Mouse (Mus musculus) midbrain, embryonic 16.5 days (tissue): ENCODE measurements at regions not wholly inside any gene's neighbourhood (a gene's known extent, or its start where the extent isn't known, plus 50 kb on each side); places are given as distances from the start of the nearest gene placed in this dataset.

Experiments used
- ATAC-seq: fragments of 200-750 bp; cut with Nextera tagmentation; 2 replicates; pipeline ENCODE4 v1.8.0; 2017; ENCODE audit warnings: moderate TSS enrichment
- H3K27ac ChIP-seq: fragments of 300-500 bp; sonication (generic); 2 replicates; pipeline ENCODE4 v1.5.1; 2014; ENCODE audit warnings: mild to moderate bottlenecking, low read length, mixed read lengths
- H3K27me3 ChIP-seq: fragments of 300-500 bp; sonication (generic); 2 replicates; pipeline ENCODE4 v1.6.1; 2014; ENCODE audit warnings: low read depth, low read length, mixed read lengths; ENCODE audit not compliant: control insufficient read depth, insufficient read depth
- H3K36me3 ChIP-seq: fragments of 300-500 bp; sonication (generic); 2 replicates; pipeline ENCODE4 v1.6.1; 2014; ENCODE audit warnings: mild to moderate bottlenecking, low read length, moderate library complexity, mixed read lengths; ENCODE audit not compliant: control insufficient read depth, insufficient read depth
- H3K4me1 ChIP-seq: fragments of 300-500 bp; sonication (generic); 2 replicates; pipeline ENCODE4 v1.6.1; 2014; ENCODE audit warnings: mild to moderate bottlenecking, low read length, mixed read lengths; ENCODE audit not compliant: control insufficient read depth, insufficient read depth
- H3K4me2 ChIP-seq: fragments of 300-500 bp; sonication (generic); 2 replicates; pipeline ENCODE4 v1.6.1; 2014; ENCODE audit warnings: mild to moderate bottlenecking, low read length, mixed read lengths
- H3K4me3 ChIP-seq: fragments of 300-500 bp; sonication (generic); 2 replicates; pipeline ENCODE4 v1.5.1; 2014; ENCODE audit warnings: low read depth, mild to moderate bottlenecking, low read length, moderate library complexity, mixed read lengths
- H3K9ac ChIP-seq: fragments of 300-500 bp; sonication (generic); 2 replicates; pipeline ENCODE4 v1.6.1; 2014; ENCODE audit warnings: low read depth, low read length, mixed read lengths
- H3K9me3 ChIP-seq: fragments of 300-500 bp; sonication (generic); replicated peaks from 2 replicates; pipeline ENCODE4 v1.6.1; 2014; ENCODE audit warnings: mild to moderate bottlenecking, low read length, mixed read lengths; ENCODE audit not compliant: control insufficient read depth, poor library complexity, severe bottlenecking
- WGBS: fragments of 180-500 bp; shearing (Covaris S2); extraction: QIAGEN DNeasy Blood & Tissue Kit; methylation state at CpG from one replicate; pipeline ENCODE4 v1.1.7; 2014; 5-methylcytosine and 5-hydroxymethylcytosine counted together

- Histone ChIP-seq H3K4me1 (no peaks in the 10 kb centered on the region), H3K27ac (no peak overlapping the region), H3K27me3 (no peaks in the 10 kb centered on the region), H3K9me3 (no peaks in the 10 kb centered on the region), H3K36me3 (no peaks in the 10 kb centered on the region), H3K9ac (no peak overlapping the region), H3K4me2 (no peak overlapping the region), H3K4me3 (no peak overlapping the region)
- 86% methylated on average over 2 of the region's 2 CpGs for WGBS
- ATAC-seq, result no peak
Measured at GRCm38 (mm10) chr10:46174035-46174434, 596.4 kb downstream of the Hace1 start.

GRCm38 (mm10) chr10:46185763-46186458, 608.3 kb downstream of the Hace1 start:
- no peak overlapping the region for H3K4me3 ChIP-seq
- peak; percentile 64; the same call in 1 of the 2 replicates for ATAC-seq
- H3K27me3 ChIP-seq, result no peaks in the 10 kb centered on the region
- H3K36me3 ChIP-seq, result no peaks in the 10 kb centered on the region
- WGBS, result 65% methylated on average over 4 of the region's 4 CpGs
- no peaks in the 10 kb centered on the region for H3K9me3 ChIP-seq
- H3K9ac ChIP-seq, result no peak overlapping the region
- H3K27ac ChIP-seq, result 0 out of 2 replicates have a peak overlapping the region, but pooled peaks have one; percentile 5
- H3K4me1 ChIP-seq, result peaks cover 2% of the 10 kb centered on the region; the same call in 1 of the 2 replicates
- H3K4me2 ChIP-seq, result no peak overlapping the region

GRCm38 (mm10) chr10:46194143-46194542, 616.5 kb downstream of the Hace1 start:
- no peak overlapping the region for H3K27ac ChIP-seq
- no peak overlapping the region for H3K4me3 ChIP-seq
- no peak overlapping the region for H3K9ac ChIP-seq
- no peak for ATAC-seq
- no peaks in the 10 kb centered on the region for H3K9me3 ChIP-seq
- no peaks in the 10 kb centered on the region for H3K4me1 ChIP-seq
- H3K4me2 ChIP-seq, result no peak overlapping the region
- no peaks in the 10 kb centered on the region for H3K27me3 ChIP-seq
- no peaks in the 10 kb centered on the region for H3K36me3 ChIP-seq

DNA sequence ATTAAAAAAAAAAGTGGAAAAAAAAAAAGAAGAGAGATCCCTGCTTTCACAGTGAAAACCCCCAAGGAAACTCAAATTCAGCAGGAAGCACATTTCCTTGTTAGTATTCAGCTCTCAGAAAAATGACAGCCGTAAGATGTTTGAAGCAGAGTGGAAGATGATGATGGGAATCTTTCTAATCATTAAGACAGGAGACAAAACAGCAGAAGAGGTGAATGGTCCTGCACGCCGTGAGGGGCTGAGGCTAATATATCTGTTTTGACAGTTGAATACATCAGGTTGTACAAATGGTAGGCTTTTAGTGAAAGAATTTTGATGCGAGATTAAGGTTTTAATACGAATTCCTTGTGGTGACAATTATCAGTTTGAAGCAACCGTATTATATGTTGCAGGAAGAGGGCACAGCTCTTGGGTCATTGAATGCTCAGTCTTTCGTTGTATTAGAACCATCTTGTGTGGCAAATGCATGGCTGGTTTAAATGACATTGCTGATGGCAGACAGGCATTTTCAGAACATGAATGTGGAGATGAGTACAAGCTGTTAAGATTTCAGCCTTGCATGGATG, 649.3 kb downstream of the Hace1 start:
- Histone ChIP-seq H3K9ac (no peak overlapping the region), H3K4me2 (no peak overlapping the region), H3K4me1 (no peaks in the 10 kb centered on the region; the same call in 1 of the 2 replicates), H3K36me3 (no peaks in the 10 kb centered on the region), H3K9me3 (no peaks in the 10 kb centered on the region), H3K27ac (peak overlapping the region; percentile 53), H3K4me3 (no peak overlapping the region), H3K27me3 (no peaks in the 10 kb centered on the region)
- 0 out of 2 replicates have a peak, but pooled peaks have one; percentile 56 for ATAC-seq
- WGBS, result 30% methylated on average over 7 of the region's 7 CpGs

GRCm38 (mm10) chr10:46229608-46230007, 652.0 kb downstream of the Hace1 start:
- H3K27me3 ChIP-seq, result no peaks in the 10 kb centered on the region
- no peaks in the 10 kb centered on the region for H3K9me3 ChIP-seq
- H3K4me3 ChIP-seq, result no peak overlapping the region
- WGBS, result 70% methylated on average over 4 of the region's 4 CpGs
- no peak overlapping the region for H3K4me2 ChIP-seq
- no peak overlapping the region for H3K27ac ChIP-seq
- no peaks in the 10 kb centered on the region for H3K36me3 ChIP-seq
- no peak for ATAC-seq
- H3K4me1 ChIP-seq, result no peaks in the 10 kb centered on the region; the same call in 1 of the 2 replicates
- no peak overlapping the region for H3K9ac ChIP-seq

- Histone ChIP-seq H3K4me1 (no peaks in the 10 kb centered on the region), H3K36me3 (no peaks in the 10 kb centered on the region), H3K9ac (no peak overlapping the region), H3K4me2 (no peak overlapping the region), H3K27ac (no peak overlapping the region), H3K27me3 (no peaks in the 10 kb centered on the region), H3K9me3 (no peaks in the 10 kb centered on the region), H3K4me3 (no peak overlapping the region)
- 46% methylated on average over 2 of the region's 2 CpGs for WGBS
- no peak for ATAC-seq
Measured at GRCm38 (mm10) chr10:46235581-46235980, 658.0 kb downstream of the Hace1 start.

- WGBS, result 29% methylated on average over 1 of the region's 1 CpGs
- Histone ChIP-seq H3K4me2 (no peak overlapping the region), H3K36me3 (no peaks in the 10 kb centered on the region), H3K9me3 (no peaks in the 10 kb centered on the region), H3K9ac (no peak overlapping the region), H3K4me3 (no peak overlapping the region), H3K4me1 (no peaks in the 10 kb centered on the region), H3K27ac (no peak overlapping the region), H3K27me3 (no peaks in the 10 kb centered on the region)
- ATAC-seq, result no peak
Measured at GRCm38 (mm10) chr10:46255575-46255974, 677.9 kb downstream of the Hace1 start.

DNA sequence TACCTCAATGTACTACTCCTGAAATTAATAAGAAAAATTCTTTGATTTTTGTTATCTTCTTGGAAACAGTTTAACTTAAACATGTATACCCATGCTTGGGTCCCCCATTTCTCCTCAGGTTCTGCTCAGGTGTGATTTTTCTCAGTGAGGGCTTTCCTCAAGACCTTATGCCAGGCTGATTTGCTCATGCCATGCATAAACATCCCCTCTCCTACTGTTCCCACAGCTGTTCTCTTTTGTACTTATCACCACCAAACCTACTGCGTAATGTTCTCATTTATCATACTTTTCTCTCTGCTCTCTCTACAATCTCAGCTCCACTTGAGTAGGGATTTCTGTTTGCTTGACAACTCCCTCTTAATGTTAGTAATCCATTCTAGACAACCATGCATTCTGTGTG, 692.1 kb downstream of the Hace1 start:
- Histone ChIP-seq H3K9me3 (no peaks in the 10 kb centered on the region), H3K9ac (no peak overlapping the region), H3K27me3 (no peaks in the 10 kb centered on the region), H3K4me3 (no peak overlapping the region), H3K4me2 (no peak overlapping the region), H3K36me3 (no peaks in the 10 kb centered on the region), H3K27ac (no peak overlapping the region), H3K4me1 (no peaks in the 10 kb centered on the region)
- ATAC-seq, result no peak
- WGBS, result 94% methylated on average over 1 of the region's 1 CpGs

- H3K9me3 ChIP-seq, result no peaks in the 10 kb centered on the region
- no peak for ATAC-seq
- H3K27ac ChIP-seq, result no peak overlapping the region
- no peak overlapping the region for H3K9ac ChIP-seq
- no peaks in the 10 kb centered on the region for H3K4me1 ChIP-seq
- no peak overlapping the region for H3K4me2 ChIP-seq
- no peaks in the 10 kb centered on the region for H3K36me3 ChIP-seq
- no peaks in the 10 kb centered on the region for H3K27me3 ChIP-seq
- H3K4me3 ChIP-seq, result no peak overlapping the region
- WGBS, result 63% methylated on average over 1 of the region's 1 CpGs
Measured at GRCm38 (mm10) chr10:46273846-46274245, 696.2 kb downstream of the Hace1 start.
